12 mouse cellular contexts compared by ENCODE assay signal in the genomic region with DNA sequence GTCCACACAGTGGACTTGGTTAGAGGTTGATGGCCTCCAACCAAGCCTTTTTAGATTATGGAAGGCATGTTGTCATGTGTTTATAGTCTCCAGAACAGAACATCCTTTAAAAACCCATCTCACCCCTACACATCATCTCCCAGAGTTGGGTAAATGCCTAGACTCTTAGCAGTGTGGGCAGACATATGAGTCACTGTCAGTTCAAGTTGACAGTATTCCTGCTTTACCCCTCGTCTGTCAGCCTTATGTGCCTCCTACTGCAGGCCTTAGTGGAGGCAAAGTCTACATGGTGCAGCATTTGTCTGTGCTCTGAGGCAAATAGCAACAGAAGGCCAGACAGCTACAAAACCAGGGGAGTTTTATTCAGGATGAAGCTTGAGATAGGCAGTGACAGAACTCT.
DNase-seq lines count a peak whose midpoint lies in the region.
"Had no signal": no experiment of that assay in that cellular context is flagged by ENCODE, and none has a peak within 500 bp of the region (broad histone marks: within the 10 kb centered on the region; RNA-seq: fewer than 3 reads in every experiment).

No protein-coding gene starts in this region.

- peak; percentile 59 for DNase-seq in left cerebral cortex, adult 11 months (ENCODE audit: low spot score)
- DNase-seq in left cerebral cortex, postnatal 4 days, result no peak
- peak; percentile 40 for DNase-seq in NIH3T3 (ENCODE audit: low read depth)
- DNase-seq in layer of hippocampus, adult 9-10 months (ENCODE audit: low spot score), result peak; percentile 67
- peak; percentile 46 to 55 for DNase-seq in left cerebral cortex, postnatal 36 days (ENCODE audit: low spot score in 2 of 2)
- DNase-seq in gastrocnemius, postnatal 14 days, result no peak
- no peak for DNase-seq in B cell, adult 2 months
- DNase-seq: adrenal gland, adult 8-10 months; cerebellum, adult 2 months; heart, adult 18-20 months; kidney, postnatal 14 days; thymus, postnatal 36 days had no signal

- intact Hi-C loops in left cerebral cortex, postnatal 4 days (cut with DNase I), result no loop called here
- intact Hi-C loops in left cerebral cortex, postnatal 36 days (cut with DNase I), result no loop called here
- intact Hi-C loops in gastrocnemius, postnatal 14 days (cut with DNase I; ENCODE audit: low total_unique reads), result no loop called here

Comparison
In these comparisons a context has a peak if more than half of its experiments do, and no peak if none do; other contexts are left out.
1. DNase-seq: peak in left cerebral cortex, adult 11 months (single experiment), NIH3T3 (single experiment), layer of hippocampus, adult 9-10 months (single experiment) and left cerebral cortex, postnatal 36 days (2 of 2); none in left cerebral cortex, postnatal 4 days (single experiment), gastrocnemius, postnatal 14 days (single experiment) and B cell, adult 2 months (0 of 2).